Mouse (Mus musculus) inflammation-experienced regulatory T-cells, adult 16 weeks (primary cell): Measurements from ENCODE around the gene Nkx1-2. TPM values are rescaled to one million over a fixed set of nuclear protein-coding genes. Genes with fewer than 3 reads are reported as not detected.

Experiments used
- polyA plus RNA-seq: library from polyadenylated mRNA; unstranded; fragments of 100-300 nt; shearing (Covaris generic); gene quantifications from one replicate; pipeline ENCODE4 v1.2.1, GENCODE M21; 2017

The Nkx1-2 gene
- not detected for polyA plus RNA-seq

DNA sequence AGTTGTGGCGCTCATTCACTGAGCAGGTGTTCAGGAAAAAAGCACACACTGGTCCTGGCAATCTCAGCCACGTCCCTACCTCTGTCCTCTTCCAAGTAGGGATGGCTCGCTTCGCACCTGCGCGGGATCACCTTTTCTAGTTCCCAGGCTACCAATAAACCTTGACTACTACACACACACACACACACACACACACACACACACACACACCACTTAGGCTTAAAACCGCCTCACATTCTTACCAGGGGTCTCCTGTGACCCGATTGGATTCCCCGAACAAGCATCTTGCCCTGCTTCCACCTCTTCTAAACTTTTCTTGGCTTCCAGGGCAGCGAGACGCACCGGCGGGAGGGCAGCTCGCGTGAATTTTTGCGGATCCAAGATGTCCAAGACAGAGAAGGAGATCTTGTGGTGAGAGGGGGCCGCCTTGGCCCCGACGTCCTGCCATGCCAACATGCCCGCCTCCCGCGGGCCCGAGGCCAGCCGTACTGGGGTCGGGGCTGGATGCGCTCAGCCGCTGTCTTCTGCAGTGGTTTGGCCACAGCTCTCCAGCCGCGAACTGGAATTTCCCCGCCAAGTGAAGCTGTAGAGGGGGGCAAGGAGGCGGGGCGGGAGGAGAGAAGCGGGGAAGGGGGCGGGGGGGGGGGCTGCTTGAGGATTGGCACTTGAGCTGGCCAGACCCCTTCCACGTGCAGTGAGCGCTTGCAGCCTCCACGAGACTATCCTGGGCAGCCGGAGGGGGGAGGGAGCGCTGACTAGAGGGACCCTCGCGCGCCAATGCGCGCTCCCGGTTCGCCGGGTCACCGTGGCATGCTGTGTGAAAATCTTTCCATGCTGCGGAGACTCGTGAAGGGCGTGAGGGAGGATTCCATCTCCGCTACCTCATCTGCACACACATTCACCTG is at the start of gene Nkx1-2:
Gene Nkx1-2, minus strand, starts transcription at position 567 of the 905 bp plus-strand sequence.

DNA sequence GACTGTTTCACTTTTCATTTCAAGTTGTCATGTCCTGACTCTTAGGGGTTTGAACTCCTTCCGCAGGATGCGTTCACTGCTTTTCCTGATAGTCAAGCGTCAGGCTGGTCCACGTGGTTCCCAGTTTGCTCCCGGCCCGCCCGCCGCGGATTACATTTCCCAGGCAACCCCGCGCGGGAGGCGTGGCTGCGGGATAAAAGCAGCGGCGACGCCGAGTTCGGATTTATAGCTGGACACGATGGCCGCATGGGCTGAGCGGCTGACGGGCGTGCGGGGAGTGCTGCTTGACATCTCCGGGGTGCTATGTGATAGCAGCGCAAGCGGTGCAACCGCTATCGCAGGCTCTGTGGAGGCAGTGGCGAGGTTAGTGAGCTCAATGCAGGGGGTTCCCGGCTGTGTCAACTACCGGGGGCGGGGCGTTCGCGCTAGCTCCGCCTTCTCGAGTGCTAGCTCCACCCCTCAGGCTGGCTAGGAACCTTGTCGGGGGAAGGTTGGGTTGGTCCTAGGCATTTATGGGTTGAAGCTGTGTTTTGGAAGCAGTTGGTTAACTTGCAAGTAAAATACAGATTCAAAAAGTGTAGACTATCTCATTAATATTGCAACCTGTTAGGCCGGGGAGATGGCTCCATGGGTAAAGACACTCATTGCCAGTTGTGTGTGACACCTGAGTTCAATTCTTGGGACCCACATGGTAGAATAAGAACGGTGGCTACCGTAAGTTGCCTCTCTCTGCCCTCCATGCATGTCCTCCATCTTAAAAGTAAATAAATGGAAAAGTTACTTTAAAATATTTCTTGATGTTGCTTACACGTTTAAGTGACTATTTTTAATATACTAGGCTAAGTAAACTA is 11.3 kb upstream of the Nkx1-2 start, which contains the start of gene Lhpp:
Gene Lhpp, plus strand, starts transcription at position 171 of the 851 bp plus-strand sequence.

DNA sequence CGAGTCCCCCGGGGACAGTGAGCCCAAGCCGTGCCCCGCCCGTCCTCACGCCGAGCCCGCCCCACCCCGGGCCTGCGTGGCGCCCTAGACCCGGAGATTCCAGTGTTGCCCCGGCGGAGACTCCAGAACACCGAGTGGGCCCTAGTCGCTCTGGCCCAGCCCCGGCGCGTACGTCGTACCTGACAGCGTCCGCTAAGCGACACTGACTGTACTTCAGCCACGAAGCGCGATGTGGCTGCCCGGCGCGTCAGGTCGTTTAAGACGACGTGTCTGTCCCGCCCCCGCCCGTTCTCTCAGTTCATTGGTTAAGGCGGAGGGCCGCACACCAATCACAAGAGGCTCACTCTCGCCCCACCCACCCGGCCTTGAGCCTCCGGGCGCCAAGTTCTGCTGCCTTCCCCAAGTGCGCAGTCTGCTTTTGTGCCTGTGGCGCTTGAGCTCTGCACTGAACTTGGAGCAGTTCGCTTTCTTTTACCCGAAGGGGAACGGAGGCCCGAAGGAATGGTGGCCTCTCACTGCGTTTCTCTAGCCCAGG is 23.3 kb downstream of the Nkx1-2 start, which contains the start of gene Oat:
Gene Oat, minus strand, starts transcription at position 283 of the 535 bp plus-strand sequence.

Other genes starting within 250 kb of the Nkx1-2 start
- gene Oat, start 23.2 kb downstream of the Nkx1-2 start, polyA plus RNA-seq: 98.4 TPM
- 4.4 TPM for gene Lhpp, start 11.0 kb upstream of the Nkx1-2 start, polyA plus RNA-seq
- gene Fam53b, start 214.2 kb upstream of the Nkx1-2 start, polyA plus RNA-seq: 146 TPM